Mouse (Mus musculus) ES-E14 (cell line): ENCODE results near the gene Ankrd53.

Experiments used
- MAFK ChIP-seq: IDR thresholded peaks from 2 replicates; pipeline ENCODE4 v1.6.1; 2014; ENCODE audit warnings: mild to moderate bottlenecking, low read depth, low read length, inconsistent platforms; ENCODE audit not compliant: insufficient read depth
- ZC3H11A ChIP-seq: IDR thresholded peaks from 2 replicates; pipeline ENCODE4 v1.6.1; 2012; ENCODE audit warnings: low read depth, mild to moderate bottlenecking, inconsistent platforms, low read length, borderline replicate concordance
- ZNF384 ChIP-seq: IDR thresholded peaks from 2 replicates; pipeline ENCODE4 v1.6.1; 2012; ENCODE audit warnings: low read depth, low read length, inconsistent platforms

DNA sequence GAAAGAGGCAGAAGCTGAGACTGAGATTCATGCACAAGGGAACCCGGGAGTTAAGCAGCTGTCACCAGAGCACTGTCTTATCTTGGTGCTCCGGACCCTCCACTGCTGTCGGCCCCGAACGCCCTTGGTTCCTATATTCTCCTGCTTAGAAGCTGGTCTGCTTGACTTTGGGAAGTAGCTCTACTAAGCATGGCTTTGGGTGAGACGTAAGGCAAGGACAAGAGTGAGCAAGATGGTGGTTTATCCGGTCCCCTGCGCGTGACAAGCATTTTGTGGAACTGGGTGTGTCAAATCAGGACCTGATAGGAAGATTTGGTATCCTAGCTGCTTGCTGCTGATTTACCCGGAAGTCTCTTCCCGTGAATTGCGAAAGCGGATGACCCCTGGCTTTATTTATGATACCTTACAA lies 33.1 kb downstream of the Ankrd53 start:
- TF ChIP-seq ZNF384 (no peak), MAFK (no peak), ZC3H11A (no peak)
